Mouse (Mus musculus) megakaryocyte progenitor cell, adult 5-6 weeks (primary cell): ENCODE data around the gene B4galt4. TPM values are rescaled to one million over a fixed set of nuclear protein-coding genes. Genes with fewer than 3 reads are reported as not detected.
A peak's percentile ranks its signal among the peaks of the same experiment; 100 is the strongest.
"Not testable (repeated sequence)": the region's sequence is repeated elsewhere in the genome, so short reads cannot be mapped to it uniquely, and the experiment has no call there.

Experiments
- ATAC-seq: replicated peaks from 2 replicates; pipeline ENCODE4 v1.8.0; 2016; ENCODE audit warnings: mild to moderate bottlenecking, moderate TSS enrichment, inconsistent platforms; ENCODE audit not compliant: poor library complexity
- total RNA-seq, 2 experiments: library from RNA; stranded (forward) in 1 of 2; stranded (reverse) in 1 of 2; fragments of 157-497, 149-512 nt in 1 of 2; fragments of 200-1000 nt in 1 of 2; gene quantifications; 2 replicates each; pipeline versions ENCODE4 v1.2.3 to v1.2.4; 2015 to 2017

B4galt4 gene
- total RNA-seq, 2 experiments from 2014 or later = 40.2 to 56.4 TPM

DNA sequence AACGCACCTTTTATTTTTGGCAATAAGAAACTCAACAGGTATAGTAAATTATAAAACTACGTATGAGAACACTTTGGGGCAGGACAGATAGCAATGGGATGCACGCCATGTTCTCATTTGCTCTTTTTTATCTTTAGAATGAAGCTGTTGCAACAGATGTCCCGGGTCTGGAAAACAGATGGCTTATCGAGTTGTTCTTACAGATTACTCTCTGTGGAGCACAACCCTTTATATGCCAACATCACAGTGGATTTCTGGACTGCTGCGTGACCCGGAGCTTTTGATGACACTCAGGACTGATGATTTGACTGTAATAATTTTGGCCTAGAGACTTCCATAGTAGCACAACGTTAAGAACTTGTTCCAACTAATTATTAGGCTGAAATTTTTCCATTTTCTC is 25.7 kb downstream of the B4galt4 start:
- no peak for ATAC-seq

- no peak for ATAC-seq
Measured at GRCm38 (mm10) chr16:38768386-38768785, 26.3 kb downstream of the B4galt4 start.

- peak; percentile 69 for ATAC-seq
Measured at GRCm38 (mm10) chr16:38769529-38769928, 27.5 kb downstream of the B4galt4 start.

DNA sequence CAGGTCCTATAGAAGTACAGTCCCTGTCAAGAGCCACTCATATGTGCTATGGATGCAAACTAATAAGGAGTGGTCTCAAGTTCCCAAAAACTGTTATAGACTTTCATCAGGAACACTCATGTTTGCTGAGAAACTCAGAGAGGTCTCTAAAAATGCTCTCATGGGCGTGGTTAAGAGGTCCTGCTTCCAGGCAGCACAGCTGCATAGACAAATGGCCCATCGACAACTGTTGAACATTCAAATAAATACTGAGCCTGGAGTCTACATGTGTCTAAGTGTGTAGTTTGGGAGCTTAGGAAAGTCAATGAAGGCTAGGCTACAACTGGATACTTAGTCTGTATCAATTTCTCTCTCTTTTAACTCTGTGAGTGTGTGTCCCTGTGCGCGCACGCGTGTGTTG is 29.1 kb downstream of the B4galt4 start:
- ATAC-seq = no peak

DNA sequence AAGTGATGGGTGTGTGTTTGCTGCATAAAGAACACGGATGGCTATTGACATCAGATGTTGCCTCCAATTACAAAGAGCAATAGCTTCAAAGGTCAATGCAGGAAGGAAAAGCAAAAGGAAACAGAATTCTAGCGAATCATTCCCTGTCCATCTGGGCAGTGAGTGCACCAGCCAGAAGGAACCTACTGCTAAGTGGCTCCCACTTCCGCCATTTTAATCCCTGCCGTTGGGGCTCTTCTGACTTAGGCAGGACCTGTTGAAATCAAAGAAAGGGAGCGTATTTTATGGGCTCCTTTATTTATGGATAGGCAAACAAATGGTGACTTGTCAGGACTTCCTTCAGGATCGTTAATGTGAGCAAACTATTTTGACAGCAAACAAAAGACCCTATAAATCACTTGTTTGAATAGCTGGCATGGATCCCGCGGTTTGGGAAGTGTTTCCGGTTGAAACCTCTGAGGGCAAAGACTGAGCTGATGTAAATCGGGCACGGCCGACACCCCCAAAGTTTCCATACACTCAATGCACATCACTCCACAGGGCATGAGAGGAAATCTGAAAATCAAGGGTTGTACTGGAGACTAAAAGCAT is 30.9 kb downstream of the B4galt4 start:
- ATAC-seq = no peak

- ATAC-seq = no peak
Measured at GRCm38 (mm10) chr16:38774964-38775746, 33.1 kb downstream of the B4galt4 start.

- no peak for ATAC-seq
Measured at GRCm38 (mm10) chr16:38776342-38776741, 34.3 kb downstream of the B4galt4 start.

GRCm38 (mm10) chr16:38780960-38781572 is 39.0 kb downstream of the B4galt4 start:
- ATAC-seq = no peak

GRCm38 (mm10) chr16:38781946-38782345 is 39.9 kb downstream of the B4galt4 start:
- ATAC-seq = no peak

DNA sequence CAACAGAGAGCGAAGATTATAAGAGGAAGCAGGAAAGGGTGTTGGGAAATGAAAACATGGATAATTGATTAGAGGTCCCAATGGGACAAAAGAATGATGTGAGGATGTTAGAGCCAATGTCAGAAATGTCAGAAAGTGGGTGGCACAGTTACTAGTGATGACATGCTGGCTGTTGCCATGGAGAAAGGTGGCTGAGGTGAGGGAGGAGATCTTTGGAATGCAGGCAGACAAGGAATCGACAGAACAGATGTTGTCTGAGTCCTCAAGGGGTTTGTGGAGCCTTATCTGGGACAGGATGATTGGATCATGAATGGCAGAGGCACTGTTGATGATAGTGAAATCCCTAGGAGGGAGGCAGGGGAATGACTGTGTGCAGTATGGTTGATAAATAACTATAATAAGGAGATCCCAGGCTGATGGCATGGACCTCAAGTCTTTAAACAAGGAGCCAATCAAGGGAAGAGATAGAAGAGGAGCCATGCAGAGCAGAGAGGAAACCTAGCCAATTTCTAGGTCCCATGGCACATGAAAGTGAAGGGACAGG is 40.5 kb downstream of the B4galt4 start:
- ATAC-seq = no peak

DNA sequence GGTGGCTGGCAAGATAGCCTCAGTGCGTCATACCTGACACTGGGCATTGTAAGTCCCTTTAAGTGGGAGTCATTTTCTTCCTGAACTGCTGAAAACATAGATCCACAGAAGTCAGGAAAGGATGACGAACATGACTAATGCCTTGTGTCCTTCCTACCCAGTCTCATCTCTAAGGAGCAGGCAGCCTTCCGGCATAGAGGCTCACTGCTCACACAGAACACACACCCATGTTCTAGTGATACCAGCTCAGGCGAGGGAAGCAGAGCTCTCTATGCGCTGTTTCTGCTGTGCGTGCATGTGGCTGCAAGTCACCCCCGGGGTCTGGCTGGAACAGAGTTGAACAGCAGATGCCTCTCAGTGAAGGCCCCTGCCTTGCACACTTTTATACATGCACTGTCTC is 43.2 kb downstream of the B4galt4 start:
- ATAC-seq = no peak

DNA sequence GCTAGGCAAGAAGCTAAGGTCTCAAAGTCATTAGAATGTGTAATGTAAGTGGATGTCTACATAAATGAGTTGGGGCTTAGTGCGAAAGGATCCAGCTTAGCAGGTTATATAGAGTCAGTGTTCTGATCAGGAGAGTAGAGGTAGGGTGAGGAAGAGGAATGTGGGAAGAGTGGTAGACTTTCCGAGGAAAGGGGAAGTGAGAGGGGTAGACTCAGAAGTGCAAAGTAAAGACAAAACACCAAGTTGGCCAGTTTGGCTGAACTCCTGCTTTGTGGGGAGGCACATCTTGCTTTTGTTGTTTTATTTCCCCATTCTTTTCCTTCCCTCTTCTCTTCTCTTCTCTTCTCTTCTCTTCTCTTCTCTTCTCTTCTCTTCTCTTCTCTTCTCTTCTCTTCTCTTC is 47.0 kb downstream of the B4galt4 start:
- peak; percentile 90 for ATAC-seq

DNA sequence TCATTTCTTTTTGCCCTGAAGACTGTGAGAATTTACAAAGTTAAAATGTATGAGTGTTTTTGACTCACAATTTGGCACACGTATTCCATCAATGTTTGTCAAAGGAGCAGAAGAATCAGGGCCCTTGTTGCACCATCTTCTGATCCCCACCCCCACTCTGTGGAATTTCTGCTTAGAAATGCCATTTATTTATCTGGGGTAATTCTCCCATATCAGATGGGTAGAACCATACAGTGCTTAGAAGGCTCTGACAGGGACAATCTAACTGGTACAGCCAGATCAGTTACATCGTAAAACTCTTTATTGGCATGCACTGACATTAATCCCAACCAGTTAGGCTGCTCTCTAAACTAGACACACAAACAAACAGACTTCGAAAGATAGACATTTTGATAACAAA is 47.9 kb downstream of the B4galt4 start:
- ATAC-seq = no peak

DNA sequence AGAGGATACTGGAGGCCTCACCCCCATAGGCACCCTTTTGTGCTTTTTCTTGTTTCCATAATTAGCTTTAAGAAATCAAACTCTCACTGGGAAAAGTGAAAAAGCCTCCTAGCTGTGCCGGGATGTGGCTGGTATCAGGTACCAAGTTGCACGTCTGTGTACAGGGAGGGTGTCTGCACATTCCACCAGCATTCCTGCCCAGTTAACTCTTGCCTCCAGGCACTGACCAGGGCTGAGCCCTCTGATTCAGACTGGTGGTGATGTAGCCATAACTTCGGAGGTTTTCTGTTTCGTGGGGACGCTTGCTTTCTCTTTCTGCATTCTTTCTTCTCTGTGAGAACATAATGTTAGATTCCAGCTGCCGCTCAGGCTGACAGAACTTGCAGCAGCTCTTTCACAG is 51.1 kb downstream of the B4galt4 start:
- ATAC-seq = no peak

DNA sequence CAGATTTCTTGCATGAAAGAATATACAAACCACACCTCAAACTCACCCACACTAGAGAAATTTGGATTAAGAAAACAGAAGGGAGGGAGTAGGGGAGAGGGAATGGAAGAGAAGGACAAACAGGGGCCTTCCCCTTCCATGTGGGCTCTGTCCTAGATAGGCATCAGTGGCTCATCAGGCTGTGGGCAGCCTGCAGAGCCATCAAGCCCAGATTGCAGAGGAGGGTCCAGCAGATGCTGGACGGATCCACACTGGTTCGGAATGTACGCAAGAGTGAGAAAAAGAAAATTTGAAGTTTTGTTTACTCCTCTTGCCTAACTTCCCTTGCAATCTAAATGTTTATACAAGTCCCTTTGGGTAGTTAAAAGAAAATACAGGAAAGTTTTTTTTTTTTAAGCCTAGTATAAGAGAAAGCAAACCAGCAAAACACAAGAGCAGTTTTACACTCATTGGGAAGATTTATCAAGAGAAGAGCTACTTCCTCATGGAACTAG is 56.9 kb downstream of the B4galt4 start:
- ATAC-seq = no peak

GRCm38 (mm10) chr16:38800091-38800490 is 58.0 kb downstream of the B4galt4 start, which contains the start of gene Upk1b:
Gene Upk1b (minus strand): TSS chr16:38800328.
- ATAC-seq = peak; percentile 72

DNA sequence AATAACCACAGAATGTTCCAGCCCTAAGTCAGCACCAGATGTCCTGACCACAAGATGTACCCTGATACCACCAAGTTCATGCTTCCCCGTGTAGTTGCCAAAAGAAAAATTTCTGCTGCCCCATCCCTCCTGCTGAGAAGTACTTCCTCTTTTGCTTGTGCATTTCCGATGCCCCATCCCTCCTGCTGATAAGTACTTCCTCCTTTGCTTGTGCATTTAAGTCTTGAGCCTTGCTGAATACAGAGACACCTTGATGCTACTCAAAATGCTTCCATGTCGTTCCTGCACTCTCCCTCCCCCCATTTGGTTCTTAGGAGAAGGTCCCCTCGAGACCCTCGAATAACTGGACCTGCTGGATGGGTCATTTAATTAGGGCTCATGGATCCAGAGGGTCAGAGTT is 65.7 kb downstream of the B4galt4 start:
- not testable (repeated sequence) for ATAC-seq

- ATAC-seq = no peak
Measured at GRCm38 (mm10) chr16:38810196-38810595, 68.1 kb downstream of the B4galt4 start.

GRCm38 (mm10) chr16:38812521-38812920 is 70.5 kb downstream of the B4galt4 start:
- ATAC-seq = peak; percentile 99
